Mouse (Mus musculus) kidney, adult 2 months (tissue): Measurements from ENCODE around the gene Glrx.

Source experiments
- CTCF ChIP-seq: fragments of 200-500 bp; conservative IDR thresholded peaks from 2 replicates; pipeline ENCODE4 v1.5.1; 2011; ENCODE audit warnings: low read depth, mild to moderate bottlenecking, control low read depth, low read length, moderate library complexity, mixed read lengths; ENCODE audit not compliant: insufficient read depth, insufficient read length
- POLR2A ChIP-seq: fragments of 200-500 bp; IDR thresholded peaks from one replicate; pipeline ENCODE4 v1.6.1; 2011; ENCODE audit warnings: low read depth, low read length, control low read depth

- 0 out of 2 replicates have a peak, but pooled peaks have one; percentile 1 for TF ChIP-seq CTCF
- TF ChIP-seq POLR2A: peak; percentile 78
Measured at GRCm38 (mm10) chr13:75839719-75840481, at the start of gene Glrx.
